Mouse (Mus musculus) stomach, postnatal 0 days (tissue): Measurements from ENCODE around the gene Polr2a.

ENCODE experiments used
- CTCF ChIP-seq: IDR thresholded peaks from 2 replicates; pipeline ENCODE4 v1.5.1; 2016; ENCODE audit warnings: antibody characterized with exemption, low read depth, mild to moderate bottlenecking, moderate library complexity
- EP300 ChIP-seq: optimal IDR thresholded peaks from 2 replicates; pipeline ENCODE3; 2016; ENCODE audit warnings: antibody characterized with exemption

- peak; percentile 75 for TF ChIP-seq CTCF
- TF ChIP-seq EP300 = no peak
Measured at GRCm38 (mm10) chr11:69715482-69715881, 43.0 kb downstream of the Polr2a start.
